Mouse (Mus musculus) adrenal gland, adult 8-10 months (tissue): ENCODE measurements around the gene Ltbp1. TPM values are rescaled to one million over a fixed set of nuclear protein-coding genes. Genes with fewer than 3 reads are reported as not detected.

Source experiments
- DNase-seq: peaks from one replicate; pipeline ENCODE4 v3.0.0; 2022
- total RNA-seq, 4 experiments: library from RNA; stranded (reverse); gene quantifications; 2 replicates each; pipeline ENCODE4 v1.2.4; 2022

Gene Ltbp1
- total RNA-seq, 4 experiments from 2014 or later, result 9.4 to 15.9 (median 12.6) TPM

- no peak for DNase-seq
These were observed 302.0 kb downstream of the Ltbp1 start for GRCm38 (mm10) chr17:75307070-75308011.

DNA sequence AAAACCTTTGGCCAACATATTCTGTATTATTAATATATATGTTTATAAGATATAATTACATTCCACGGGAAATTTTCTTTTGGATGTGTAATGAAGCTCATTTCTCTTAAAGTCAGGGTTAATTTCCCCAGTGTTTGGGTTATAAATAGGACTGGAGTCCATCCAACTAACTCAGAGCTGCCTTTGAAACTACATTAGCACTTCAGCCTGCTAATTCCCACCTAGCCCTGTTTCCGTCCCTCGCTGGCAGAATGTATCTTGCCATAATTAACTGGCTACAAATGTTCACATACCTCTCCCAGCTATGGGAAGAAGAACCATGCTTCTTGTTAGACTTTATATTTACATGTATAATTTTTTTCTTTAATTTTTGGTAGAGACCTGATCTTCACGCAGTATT is 311.7 kb downstream of the Ltbp1 start:
- no peak for DNase-seq

DNA sequence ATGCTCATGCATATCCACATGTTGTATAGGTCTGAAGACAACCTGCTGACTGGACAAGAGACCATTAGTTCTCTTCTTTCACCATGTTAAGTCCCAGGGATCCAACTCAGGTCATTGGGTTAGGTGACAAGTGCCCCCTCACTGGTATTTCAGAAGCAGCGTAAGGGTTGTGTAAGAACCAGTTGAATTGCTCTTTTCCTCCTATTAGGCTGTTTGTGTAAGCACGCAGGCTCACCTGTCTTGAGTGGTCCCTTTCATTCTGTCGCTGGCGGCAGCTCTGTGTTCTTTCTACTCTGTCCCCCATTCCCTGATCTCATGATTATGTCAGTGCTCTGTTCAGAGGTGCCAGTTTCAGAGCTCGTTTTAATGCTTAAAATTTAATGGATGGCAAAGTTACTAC is 317.9 kb downstream of the Ltbp1 start:
- no peak for DNase-seq

DNA sequence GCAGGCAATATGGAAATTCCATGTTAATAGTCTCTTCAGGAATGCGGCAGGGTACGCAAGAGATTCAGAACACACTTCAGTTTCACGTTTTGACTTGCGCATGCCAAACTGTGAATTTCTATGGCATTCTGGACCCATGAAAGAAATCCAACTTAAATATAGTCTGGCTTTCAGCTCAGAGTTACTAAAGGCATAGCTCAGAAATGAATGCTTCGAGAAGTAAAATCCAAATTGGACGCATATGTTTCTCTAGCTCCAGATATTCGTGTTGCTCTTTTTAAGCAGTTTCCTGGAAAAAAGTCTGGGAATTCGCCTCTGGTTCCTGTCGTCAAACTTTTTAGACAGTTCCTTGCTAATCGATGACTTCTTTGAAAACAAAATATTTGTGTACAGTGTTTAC is 318.4 kb downstream of the Ltbp1 start:
- DNase-seq, result no peak

DNA sequence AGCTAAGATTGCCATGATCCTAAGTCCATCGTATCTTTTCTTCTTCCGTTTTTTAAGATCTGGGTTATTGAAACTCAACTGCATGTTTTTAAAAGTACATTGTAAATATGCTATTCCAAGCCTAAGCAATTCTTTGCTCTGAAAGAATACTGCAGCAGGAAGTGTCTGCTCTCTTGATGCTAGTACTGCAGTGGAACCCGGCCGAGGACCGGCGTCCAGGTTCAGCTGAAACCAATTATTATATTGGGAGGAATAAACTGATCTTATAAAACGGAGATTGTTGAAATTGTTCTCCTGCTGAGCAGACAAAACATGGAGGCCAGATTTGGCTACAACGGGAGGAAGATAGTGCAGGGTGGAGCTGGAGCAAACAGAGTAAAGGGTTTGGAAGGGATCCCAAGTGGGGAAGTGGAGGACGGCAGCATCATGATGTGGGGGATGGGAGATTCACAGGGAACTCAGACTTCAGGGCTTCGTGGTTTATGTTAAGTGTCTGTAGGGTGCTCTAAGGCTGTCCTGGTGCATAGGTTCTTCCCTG is 322.8 kb downstream of the Ltbp1 start:
- DNase-seq, result no peak

GRCm38 (mm10) chr17:75330366-75330765 is 325.0 kb downstream of the Ltbp1 start:
- no peak for DNase-seq

DNA sequence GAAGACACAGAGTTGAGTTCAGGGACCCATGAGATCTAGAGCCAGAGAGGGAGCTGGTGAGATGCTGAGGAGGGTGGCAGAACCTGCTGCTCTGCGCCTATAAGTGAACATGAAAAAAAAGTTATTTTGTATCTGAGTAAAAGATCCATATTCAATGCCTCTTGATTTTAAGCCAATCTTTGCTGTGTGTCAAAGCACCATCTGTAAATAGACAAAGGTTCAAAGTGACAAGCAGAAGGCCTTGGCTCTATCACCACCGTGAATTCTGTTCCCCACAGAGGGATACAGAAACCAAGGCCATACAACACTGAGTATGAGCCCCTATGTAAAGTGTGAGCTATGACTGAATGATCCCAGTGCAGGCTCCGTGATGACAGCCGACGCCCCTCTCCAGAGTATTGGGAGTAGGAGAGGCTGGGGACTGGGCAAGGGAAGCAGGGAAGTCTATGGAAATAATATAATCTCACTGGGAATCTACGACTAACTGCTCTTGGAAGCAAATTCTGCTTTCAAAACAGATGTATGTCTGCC is 326.1 kb downstream of the Ltbp1 start:
- DNase-seq, result no peak

GRCm38 (mm10) chr17:75332289-75332688 is 326.9 kb downstream of the Ltbp1 start:
- DNase-seq, result no peak

GRCm38 (mm10) chr17:75333011-75333410 is 327.6 kb downstream of the Ltbp1 start:
- no peak for DNase-seq

- DNase-seq, result no peak
These were observed 328.4 kb downstream of the Ltbp1 start for GRCm38 (mm10) chr17:75333759-75334158.

- no peak for DNase-seq
These were observed 330.3 kb downstream of the Ltbp1 start for GRCm38 (mm10) chr17:75335649-75336048.

GRCm38 (mm10) chr17:75341227-75341626 is 335.9 kb downstream of the Ltbp1 start:
- DNase-seq, result no peak

DNA sequence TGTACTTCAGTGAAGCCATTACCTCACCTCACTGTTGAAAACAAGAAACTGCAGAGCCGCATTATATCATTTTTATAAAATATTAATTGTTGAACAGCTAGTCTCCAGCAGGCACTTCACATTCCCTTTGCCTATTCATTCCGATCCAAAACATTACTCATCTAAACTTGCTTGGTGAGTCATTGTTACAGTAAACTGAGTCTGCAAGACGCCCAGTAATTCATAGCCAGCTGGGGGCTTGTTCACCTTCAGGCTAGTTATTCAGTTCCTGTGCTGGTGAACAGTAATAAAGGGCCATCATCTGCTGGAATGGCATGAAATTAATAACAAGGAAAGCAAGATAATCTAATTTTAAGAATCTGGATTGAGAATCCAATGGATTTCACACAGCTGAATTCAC is 339.7 kb downstream of the Ltbp1 start:
- no peak for DNase-seq

GRCm38 (mm10) chr17:75347414-75347813 is 342.0 kb downstream of the Ltbp1 start:
- no peak for DNase-seq

GRCm38 (mm10) chr17:75349109-75349508 is 343.7 kb downstream of the Ltbp1 start:
- no peak for DNase-seq

DNA sequence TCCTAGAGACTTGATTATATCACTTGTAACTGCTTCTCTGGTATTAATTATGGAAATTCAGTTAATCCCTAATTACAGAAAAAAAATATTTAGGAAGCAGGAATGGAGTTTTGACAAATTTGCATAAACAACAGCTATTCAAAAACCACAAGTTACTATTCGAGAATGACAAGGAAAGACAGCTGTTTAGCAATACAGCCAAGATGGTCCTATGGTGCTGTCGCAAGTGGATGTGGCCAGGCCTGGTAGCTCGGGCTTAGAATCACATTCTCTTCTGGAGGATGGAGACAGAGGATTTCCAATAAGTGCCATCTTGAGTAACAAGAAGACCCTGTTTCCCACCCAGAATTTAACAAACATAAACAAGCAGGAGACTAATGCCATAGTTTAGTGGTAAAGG is 344.2 kb downstream of the Ltbp1 start:
- DNase-seq, result no peak

GRCm38 (mm10) chr17:75353323-75353722 is 348.0 kb downstream of the Ltbp1 start:
- DNase-seq, result no peak

DNA sequence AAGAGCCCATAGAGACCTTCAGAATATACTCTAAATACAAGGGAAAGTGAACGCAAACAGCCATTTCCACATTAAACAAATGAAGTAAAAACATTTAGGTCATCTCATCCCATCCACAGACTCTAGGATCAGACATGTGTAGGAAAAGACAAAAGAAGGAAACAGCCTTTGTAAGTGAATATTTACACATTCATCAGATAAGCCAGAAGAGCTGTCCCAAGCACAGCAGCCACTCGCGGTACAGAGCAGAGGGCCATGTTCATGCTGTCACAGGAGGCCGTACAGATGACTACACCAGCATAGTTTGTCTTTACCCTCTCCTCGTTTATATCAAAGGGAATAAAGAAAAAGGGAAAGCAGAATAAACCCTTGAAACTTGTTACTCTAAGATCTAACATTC is 350.1 kb downstream of the Ltbp1 start:
- no peak for DNase-seq

DNA sequence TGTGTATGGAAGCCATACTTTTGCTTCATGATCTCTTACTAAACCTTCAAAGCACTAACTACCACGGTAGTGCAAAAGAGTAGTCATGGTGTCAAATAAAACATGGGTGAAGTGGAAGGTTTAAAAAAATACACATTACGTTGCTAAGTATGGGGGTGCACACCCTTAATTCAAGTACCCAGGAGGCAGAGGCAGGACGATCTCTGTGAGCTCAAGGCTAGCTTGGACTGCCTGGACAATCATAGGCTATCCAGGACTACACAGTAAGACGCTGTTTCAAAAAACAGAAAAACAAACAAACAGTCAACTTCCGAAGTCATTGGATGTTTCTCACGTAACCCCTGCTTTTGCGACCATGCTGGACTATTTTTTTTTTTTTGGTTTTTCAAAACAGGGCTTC is 354.7 kb downstream of the Ltbp1 start:
- DNase-seq, result no peak

DNA sequence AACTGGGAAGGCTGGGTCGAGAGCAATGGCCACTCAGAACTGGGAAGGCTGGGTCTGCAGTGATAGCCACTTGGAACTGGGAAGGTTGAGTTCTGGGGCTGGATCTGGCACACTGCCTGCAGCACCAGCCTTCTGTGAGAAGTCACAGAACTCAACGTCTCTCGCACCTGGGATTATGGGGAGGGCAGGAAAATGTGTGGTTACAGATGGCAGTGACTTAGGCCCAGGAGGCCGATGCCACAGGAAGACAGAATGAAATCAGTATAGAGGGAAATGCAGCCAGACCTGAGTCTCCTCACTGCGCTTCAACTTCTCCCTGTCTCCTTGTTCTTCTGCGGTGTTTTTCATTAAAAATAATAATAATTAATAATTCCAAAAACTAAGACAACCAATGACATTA is 361.0 kb downstream of the Ltbp1 start:
- DNase-seq, result no peak

GRCm38 (mm10) chr17:75367486-75368155 is 362.3 kb downstream of the Ltbp1 start:
- no peak for DNase-seq

GRCm38 (mm10) chr17:75368580-75368979 is 363.2 kb downstream of the Ltbp1 start:
- DNase-seq, result no peak

GRCm38 (mm10) chr17:75369351-75369750 is 364.0 kb downstream of the Ltbp1 start:
- DNase-seq, result no peak
